Mouse (Mus musculus) ES-E14 (cell line): ENCODE results near the gene Tph1.

Experiments used
- CHD2 ChIP-seq: IDR thresholded peaks from 2 replicates; pipeline ENCODE4 v1.6.1; 2014; ENCODE audit warnings: mild to moderate bottlenecking, low read depth, low read length, inconsistent platforms
- HCFC1 ChIP-seq: IDR thresholded peaks from 2 replicates; pipeline ENCODE4 v1.6.1; 2012; ENCODE audit warnings: low read length, inconsistent platforms, borderline replicate concordance; ENCODE audit not compliant: insufficient read depth

- TF ChIP-seq CHD2 = no peak
- no peak for TF ChIP-seq HCFC1
These were observed 44.6 kb upstream of the Tph1 start for GRCm38 (mm10) chr7:46716897-46717296.
